Mouse (Mus musculus) CH12.LX (cell line): ENCODE measurements at regions not wholly inside any gene's neighbourhood (a gene's known extent, or its start where the extent isn't known, plus 50 kb on each side); places are given as distances from the start of the nearest gene placed in this dataset.

ENCODE experiments used
- DNase-seq: peaks from one replicate; pipeline ENCODE4 v3.0.0-alpha.2; 2013; ENCODE audit errors: extremely low read depth
- H3K27ac ChIP-seq: 2 replicates; pipeline ENCODE4 v1.5.1; 2012; ENCODE audit warnings: low read depth, mild to moderate bottlenecking, control low read depth, moderate library complexity; ENCODE audit not compliant: insufficient read depth
- H3K27me3 ChIP-seq: replicated peaks from 2 replicates; pipeline ENCODE3; 2012; ENCODE audit warnings: inconsistent platforms
- H3K36me3 ChIP-seq, 2 experiments: replicated peaks in 1 of 2; 2 replicates each; pipeline versions ENCODE3 to v1.6.1; 2012; ENCODE audit warnings: inconsistent platforms in 1 of 2, low read length in 1 of 2, mild to moderate bottlenecking in 1 of 2, mixed read lengths in 1 of 2, moderate library complexity in 1 of 2; ENCODE audit not compliant: control insufficient read depth in 1 of 2, insufficient read depth in 1 of 2
- H3K4me1 ChIP-seq, 2 experiments: 2 replicates each; pipeline ENCODE4 v1.6.1; 2012; ENCODE audit warnings: inconsistent platforms in 1 of 2, moderate library complexity in 1 of 2; ENCODE audit not compliant: insufficient read depth in 2 of 2, control insufficient read depth in 1 of 2
- H3K4me2 ChIP-seq: 2 replicates; pipeline ENCODE4 v1.6.1; 2012; ENCODE audit warnings: low read depth, mild to moderate bottlenecking, control low read depth; ENCODE audit not compliant: poor library complexity, insufficient read depth, severe bottlenecking
- H3K4me3 ChIP-seq, 3 experiments: fragments of 150-350 bp in 1 of 3; sonication (generic) in 1 of 3; replicated peaks in 1 of 3; 2 replicates each; pipeline versions ENCODE3 to v1.5.1; 2011 to 2012; ENCODE audit warnings: low read depth in 2 of 3, low read length in 2 of 3, mild to moderate bottlenecking in 2 of 3, moderate library complexity in 2 of 3, control low read depth in 1 of 3, improper control_type of control experiment in 1 of 3, inconsistent platforms in 1 of 3, mixed read lengths in 1 of 3; ENCODE audit not compliant: poor library complexity in 1 of 3
- H3K79me2 ChIP-seq: replicated peaks from 2 replicates; pipeline ENCODE4 v1.6.1; 2012; ENCODE audit warnings: mild to moderate bottlenecking, moderate library complexity; ENCODE audit not compliant: control insufficient read depth, poor library complexity, insufficient read depth, severe bottlenecking; ENCODE audit errors: extremely low read depth
- H3K9ac ChIP-seq: 2 replicates; pipeline ENCODE4 v1.6.1; 2012; ENCODE audit warnings: low read depth, mild to moderate bottlenecking, control low read depth, moderate library complexity; ENCODE audit not compliant: insufficient read depth
- H3K9me3 ChIP-seq: replicated peaks from 2 replicates; pipeline ENCODE3; 2012; ENCODE audit warnings: low read length, inconsistent platforms, mixed read lengths
- BHLHE40 ChIP-seq: IDR thresholded peaks from 2 replicates; pipeline ENCODE4 v1.6.1; 2011; ENCODE audit warnings: mild to moderate bottlenecking, low read depth, low read length, improper control_type of control experiment
- CHD2 ChIP-seq: IDR thresholded peaks from 2 replicates; pipeline ENCODE4 v1.6.1; 2011; ENCODE audit warnings: low read length, improper control_type of control experiment
- ELF1 ChIP-seq: IDR thresholded peaks from 2 replicates; pipeline ENCODE4 v1.6.1; 2014; ENCODE audit warnings: low read depth, mild to moderate bottlenecking, inconsistent platforms, low read length, improper control_type of control experiment
- EP300 ChIP-seq: IDR thresholded peaks from 2 replicates; pipeline ENCODE4 v1.6.1; 2011; ENCODE audit warnings: low read length, improper control_type of control experiment
- IRF4 ChIP-seq: IDR thresholded peaks from 2 replicates; pipeline ENCODE4 v1.6.1; 2014; ENCODE audit warnings: low read depth, mild to moderate bottlenecking, inconsistent platforms, low read length, improper control_type of control experiment
- JUN ChIP-seq: IDR thresholded peaks from 2 replicates; pipeline ENCODE4 v1.6.1; 2011; ENCODE audit warnings: low read depth, mild to moderate bottlenecking, low read length, improper control_type of control experiment, moderate library complexity; ENCODE audit not compliant: insufficient read depth
- JUND ChIP-seq: conservative IDR thresholded peaks from 2 replicates; pipeline ENCODE4 v1.6.1; 2011; ENCODE audit warnings: low read depth, low read length, improper control_type of control experiment
- KAT2A ChIP-seq: IDR thresholded peaks from 2 replicates; pipeline ENCODE4 v1.6.1; 2012; ENCODE audit warnings: low read length, improper control_type of control experiment, inconsistent platforms; ENCODE audit not compliant: insufficient replicate concordance
- MAX ChIP-seq: IDR thresholded peaks from 2 replicates; pipeline ENCODE4 v1.6.1; 2011; ENCODE audit warnings: low read length, improper control_type of control experiment
- MEF2A ChIP-seq: IDR thresholded peaks from 2 replicates; pipeline ENCODE4 v1.6.1; 2014; ENCODE audit warnings: low read depth, mild to moderate bottlenecking, inconsistent platforms, low read length, improper control_type of control experiment, borderline replicate concordance
- MYC ChIP-seq: IDR thresholded peaks from 2 replicates; pipeline ENCODE4 v1.6.1; 2011; ENCODE audit warnings: low read depth, mild to moderate bottlenecking, improper control_type of control experiment, low read length
- NRF1 ChIP-seq: IDR thresholded peaks from 2 replicates; pipeline ENCODE4 v1.6.1; 2014; ENCODE audit warnings: low read depth, mild to moderate bottlenecking, inconsistent platforms, low read length, improper control_type of control experiment, moderate library complexity
- PAX5 ChIP-seq: IDR thresholded peaks from 2 replicates; pipeline ENCODE4 v1.6.1; 2012; ENCODE audit warnings: low read length, inconsistent platforms, mixed read lengths
- RAD21 ChIP-seq: IDR thresholded peaks from 2 replicates; pipeline ENCODE4 v1.6.1; 2011; ENCODE audit warnings: low read depth, mild to moderate bottlenecking, low read length, improper control_type of control experiment, moderate library complexity
- SIN3A ChIP-seq: IDR thresholded peaks from 2 replicates; pipeline ENCODE4 v1.6.1; 2012; ENCODE audit warnings: low read length, improper control_type of control experiment, inconsistent platforms
- TCF12 ChIP-seq: IDR thresholded peaks from 2 replicates; pipeline ENCODE4 v1.6.1; 2014; ENCODE audit warnings: low read depth, mild to moderate bottlenecking, inconsistent platforms, low read length, improper control_type of control experiment
- USF1 ChIP-seq: IDR thresholded peaks from 2 replicates; pipeline ENCODE4 v1.6.1; 2014; ENCODE audit warnings: low read depth, mild to moderate bottlenecking, inconsistent platforms, low read length, improper control_type of control experiment
- ZC3H11A ChIP-seq: IDR thresholded peaks from 2 replicates; pipeline ENCODE4 v1.6.1; 2012; ENCODE audit warnings: low read depth, mild to moderate bottlenecking, inconsistent platforms, low read length, improper control_type of control experiment
- ZKSCAN1 ChIP-seq: IDR thresholded peaks from 2 replicates; pipeline ENCODE4 v1.6.1; 2012; ENCODE audit warnings: low read depth, inconsistent platforms, low read length, improper control_type of control experiment, borderline replicate concordance
- ZMIZ1 ChIP-seq: IDR thresholded peaks from 2 replicates; pipeline ENCODE4 v1.6.1; 2012; ENCODE audit warnings: low read depth, mild to moderate bottlenecking, inconsistent platforms, low read length, improper control_type of control experiment
- ZNF384 ChIP-seq: IDR thresholded peaks from 2 replicates; pipeline ENCODE4 v1.6.1; 2012; ENCODE audit warnings: low read depth, low read length, improper control_type of control experiment, inconsistent platforms
- dilution Hi-C: fragments of 300-500 bp; cut with MboI; formaldehyde crosslinking; loops from 2 replicates; pipeline ENCODE4 v1.14.3; 2020; ENCODE audit warnings: low sequenced_read_pairs; ENCODE audit not compliant: extremely low pct_unique_long_range_greater_than_20kb, extremely low pct_ligation_motif_present
- in situ Hi-C: fragments of 300-500 bp; cut with MboI; formaldehyde crosslinking; loops from 3 replicates; pipeline ENCODE4 v1.14.3; 2019; ENCODE audit warnings: low sequenced_read_pairs, low pct_ligation_motif_present, low pct_unique_long_range_greater_than_20kb, mixed read lengths

- no peaks in the 10 kb centered on the region for H3K36me3 ChIP-seq
- no peak overlapping the region for H3K27ac ChIP-seq
- TF ChIP-seq JUND, result no peak
- no peak for TF ChIP-seq KAT2A
- TF ChIP-seq CHD2, result no peak
- TF ChIP-seq MEF2A, result no peak
- no peak for TF ChIP-seq PAX5
- TF ChIP-seq IRF4, result no peak
- no peak for TF ChIP-seq TCF12
- no peak for TF ChIP-seq ZMIZ1
- no peak for TF ChIP-seq MYC
- TF ChIP-seq NRF1, result no peak
- no peak for TF ChIP-seq ZKSCAN1
- H3K27me3 ChIP-seq, result no peaks in the 10 kb centered on the region
- no peak for DNase-seq
- H3K9ac ChIP-seq, result no peak overlapping the region
- no peaks in the 10 kb centered on the region for H3K4me1 ChIP-seq
- H3K4me3 ChIP-seq, result no peak overlapping the region
- in situ Hi-C loops (no loop called here), dilution Hi-C loops (no loop called here)
- peaks cover 64% of the 10 kb centered on the region for H3K9me3 ChIP-seq
- no peak overlapping the region for H3K4me2 ChIP-seq
- no peaks in the 10 kb centered on the region for H3K79me2 ChIP-seq
Observed at GRCm38 (mm10) chr1:169160220-169160619, 371.0 kb downstream of the Nuf2 start.

GRCm38 (mm10) chr1:169159786-169160185 lies 371.5 kb downstream of the Nuf2 start:
- no peak overlapping the region for H3K4me3 ChIP-seq
- H3K4me2 ChIP-seq, result no peak overlapping the region
- in situ Hi-C loops, result no loop called here
- no peak for TF ChIP-seq ZMIZ1
- TF ChIP-seq EP300, result no peak
- no peak for TF ChIP-seq BHLHE40
- no peak for TF ChIP-seq ZC3H11A
- H3K4me1 ChIP-seq, result no peaks in the 10 kb centered on the region
- no peak overlapping the region for H3K9ac ChIP-seq
- no peaks in the 10 kb centered on the region for H3K36me3 ChIP-seq
- DNase-seq, result no peak
- no peaks in the 10 kb centered on the region for H3K79me2 ChIP-seq
- no peaks in the 10 kb centered on the region for H3K27me3 ChIP-seq
- dilution Hi-C loops, result no loop called here
- H3K9me3 ChIP-seq, result peaks cover 63% of the 10 kb centered on the region
- H3K27ac ChIP-seq, result no peak overlapping the region

- dilution Hi-C loops (no loop called here), in situ Hi-C loops (no loop called here)
- no peak overlapping the region for H3K4me3 ChIP-seq
Observed at GRCm38 (mm10) chr1:169157496-169157895, 373.8 kb downstream of the Nuf2 start.

More at GRCm38 (mm10) chr1:169157496-169157895, 373.8 kb downstream of the Nuf2 start:
- peaks cover 56% of the 10 kb centered on the region for H3K9me3 ChIP-seq
- no peak for TF ChIP-seq ZNF384
- TF ChIP-seq MAX, result no peak
- no peak for TF ChIP-seq EP300
- no peak for TF ChIP-seq USF1
- TF ChIP-seq TCF12, result no peak
- TF ChIP-seq JUN, result no peak
- no peak for TF ChIP-seq ELF1
- TF ChIP-seq MEF2A, result no peak
- no peak for TF ChIP-seq SIN3A
- TF ChIP-seq RAD21, result no peak
- no peak overlapping the region for H3K27ac ChIP-seq
- no peaks in the 10 kb centered on the region for H3K36me3 ChIP-seq
- H3K9ac ChIP-seq, result no peak overlapping the region
- H3K79me2 ChIP-seq, result no peaks in the 10 kb centered on the region
- H3K4me2 ChIP-seq, result no peak overlapping the region
- H3K27me3 ChIP-seq, result no peaks in the 10 kb centered on the region
- DNase-seq, result no peak
- H3K4me1 ChIP-seq, result no peaks in the 10 kb centered on the region
